Mouse (Mus musculus): ENCODE measurements around the gene Prr13.

Gene Prr13

DNA sequence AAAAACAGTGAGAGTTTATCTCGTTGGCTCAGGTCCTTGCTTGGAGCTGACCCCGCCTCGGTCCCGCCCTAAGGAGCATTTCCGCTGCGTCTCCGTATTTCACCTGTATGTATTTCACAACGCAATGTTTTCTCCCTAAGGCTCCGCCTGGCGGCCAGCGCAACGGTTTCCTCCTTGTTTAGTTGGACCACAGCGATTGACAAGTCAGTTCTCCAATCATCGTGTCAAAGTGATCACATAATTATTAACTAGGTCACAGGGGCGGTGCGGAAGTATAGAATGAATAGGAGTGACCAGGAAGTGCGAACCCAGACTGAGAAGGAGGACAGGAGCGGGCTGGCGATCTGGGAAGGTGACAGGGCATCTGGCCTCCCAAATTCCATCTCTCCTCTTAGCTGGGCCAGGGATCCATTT, at the start of gene Prr13:
Gene Prr13 (plus strand): TSS at position 125 of the 414 bp plus-strand sequence.
- peak; percentile 77 for DNase-seq (ENCODE audit: low read depth, low spot score)

DNA sequence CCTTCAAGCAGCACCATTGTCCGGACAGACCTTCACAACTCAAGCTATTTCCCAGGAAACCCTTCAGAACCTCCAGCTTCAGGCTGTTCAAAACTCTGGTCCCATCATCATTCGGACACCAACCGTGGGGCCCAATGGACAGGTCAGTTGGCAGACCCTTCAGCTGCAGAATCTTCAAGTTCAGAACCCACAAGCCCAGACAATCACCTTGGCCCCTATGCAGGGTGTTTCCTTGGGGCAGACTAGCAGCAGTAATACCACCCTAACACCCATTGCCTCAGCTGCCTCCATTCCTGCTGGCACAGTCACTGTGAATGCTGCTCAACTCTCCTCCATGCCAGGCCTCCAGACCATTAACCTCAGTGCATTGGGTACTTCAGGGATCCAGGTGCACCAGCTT, 49.5 kb upstream of the Prr13 start:
- no peak for DNase-seq (ENCODE audit: low read depth, low spot score)

DNA sequence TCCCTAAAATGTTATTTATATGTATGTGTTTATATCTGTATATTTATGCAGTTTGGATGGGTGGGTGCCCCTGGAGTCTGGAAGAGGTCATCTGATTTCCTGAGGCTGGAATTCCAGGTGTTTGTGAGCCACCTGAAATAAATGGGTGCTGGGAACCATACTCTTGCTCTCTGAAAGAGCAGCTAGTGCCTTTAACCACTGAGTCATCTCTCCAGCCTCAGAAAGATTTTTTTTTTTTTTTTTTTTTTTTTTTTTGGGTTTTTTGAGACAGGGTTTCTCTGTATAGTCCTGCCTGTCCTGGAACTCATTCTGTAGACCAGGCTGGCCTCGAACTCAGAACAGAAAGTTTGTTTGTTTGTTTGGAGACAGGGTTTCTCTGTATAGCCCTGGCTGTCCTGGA, 47.8 kb upstream of the Prr13 start:
- DNase-seq (ENCODE audit: low read depth, low spot score), result no peak

DNA sequence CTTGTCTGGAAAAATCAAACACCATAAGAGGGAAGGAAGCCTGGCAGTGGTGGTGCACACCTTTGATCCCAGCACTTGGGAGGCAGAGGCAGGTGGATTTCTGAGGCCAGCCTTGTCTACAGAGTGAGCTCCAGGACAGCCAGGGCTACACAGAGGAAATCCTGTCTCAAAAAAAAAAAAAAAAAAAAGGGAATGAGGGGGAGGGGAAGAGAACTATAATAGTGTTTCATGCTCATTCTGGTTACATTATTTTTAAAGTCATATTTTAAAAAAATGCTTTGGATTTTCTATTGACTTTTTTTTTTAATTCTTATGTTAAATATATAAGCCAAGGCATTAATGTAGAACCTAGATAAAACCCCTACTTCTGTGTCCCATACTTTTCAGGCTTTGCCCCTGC, 45.1 kb upstream of the Prr13 start:
- DNase-seq (ENCODE audit: low read depth, low spot score), result no peak

DNA sequence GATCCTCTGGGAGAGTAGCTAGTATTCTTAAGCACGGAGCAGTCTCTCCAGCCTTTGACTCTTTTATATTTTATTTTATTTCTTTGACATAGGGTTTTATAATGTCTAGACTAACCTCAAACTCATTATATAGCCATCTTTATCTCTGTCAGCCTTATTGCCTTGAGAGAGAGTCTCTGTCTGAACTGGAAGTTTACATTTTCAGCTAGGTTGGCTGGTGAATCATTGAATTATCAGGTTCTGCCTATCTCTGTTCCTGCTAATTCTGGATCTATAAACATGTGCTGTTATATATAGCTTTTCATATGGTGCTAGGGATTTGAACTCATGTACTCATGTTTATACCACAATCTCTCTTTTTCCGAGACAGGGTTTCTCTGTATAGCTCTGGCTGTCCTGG, 41.3 kb upstream of the Prr13 start:
- no peak for DNase-seq (ENCODE audit: low read depth, low spot score)

DNA sequence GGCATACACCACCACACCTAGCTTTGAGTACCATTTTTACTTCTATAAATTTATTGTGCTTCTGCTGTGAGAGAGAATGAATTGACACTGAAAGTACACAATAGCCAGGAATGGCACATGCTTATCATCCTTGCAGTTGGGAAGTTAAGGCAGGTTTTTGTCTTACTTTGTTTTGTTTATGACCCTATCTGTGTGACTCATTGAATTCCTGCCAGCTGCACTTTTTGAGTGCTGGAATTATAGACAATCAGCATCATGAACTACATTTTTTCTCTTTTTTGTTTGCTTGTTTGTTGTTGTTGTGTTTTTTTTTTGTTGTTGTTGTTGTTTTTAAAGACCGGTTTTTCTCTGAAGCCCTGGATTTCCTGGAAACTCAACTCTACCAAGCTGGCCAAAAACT, 37.8 kb upstream of the Prr13 start:
- no peak for DNase-seq (ENCODE audit: low read depth, low spot score)

DNA sequence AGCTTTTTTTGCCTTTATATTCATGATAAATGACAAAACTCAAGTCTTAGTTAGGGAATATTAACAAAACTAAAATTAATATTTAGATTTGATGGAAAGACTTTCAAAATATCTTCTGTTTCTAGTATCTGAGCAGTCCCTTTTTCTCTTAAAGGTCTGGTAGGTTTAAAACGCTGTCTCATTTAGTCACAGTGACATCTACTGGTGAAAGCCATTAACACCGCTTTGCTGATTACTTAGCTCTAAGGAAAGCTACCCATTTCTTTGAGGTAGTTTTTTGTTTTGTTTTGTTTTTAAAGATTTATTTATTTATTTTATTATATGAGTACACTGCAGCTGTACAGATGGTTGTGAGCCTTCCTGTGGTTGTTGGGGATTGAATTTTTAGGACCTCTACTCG, 37.4 kb upstream of the Prr13 start:
- peak; percentile 50 for DNase-seq (ENCODE audit: low read depth, low spot score)

DNA sequence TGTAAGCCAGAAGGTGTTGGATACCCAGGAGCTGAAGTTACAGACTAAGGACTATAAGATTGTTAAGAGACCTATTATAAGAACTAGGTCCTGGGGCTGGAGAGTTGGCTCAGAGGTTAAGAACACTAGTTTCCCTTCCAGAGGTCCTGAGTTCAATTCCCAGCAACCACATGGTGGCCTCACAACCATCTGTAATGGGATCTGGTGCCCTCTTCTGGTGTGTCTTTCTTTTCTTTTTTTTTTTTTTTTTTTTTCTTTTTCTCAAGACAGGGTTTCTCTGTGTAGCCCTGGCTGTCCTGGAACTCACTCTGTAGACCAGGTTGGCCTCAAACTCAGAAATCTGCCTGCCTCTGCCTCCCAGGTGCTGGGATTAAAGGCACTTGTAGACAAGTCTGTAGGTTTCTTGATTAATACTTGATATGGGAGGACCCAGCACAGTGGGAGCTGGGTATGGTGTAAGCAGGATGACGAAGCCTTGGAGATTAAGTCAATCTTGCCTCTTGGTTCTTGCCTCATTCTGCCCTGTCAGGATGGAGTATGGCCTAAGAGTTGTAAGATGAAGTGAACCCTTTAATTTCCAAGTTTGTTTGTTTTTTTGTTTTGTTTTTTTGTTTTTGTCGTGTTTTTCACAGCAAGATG, 35.1 kb upstream of the Prr13 start:
- no peak for DNase-seq (ENCODE audit: low read depth, low spot score)

DNA sequence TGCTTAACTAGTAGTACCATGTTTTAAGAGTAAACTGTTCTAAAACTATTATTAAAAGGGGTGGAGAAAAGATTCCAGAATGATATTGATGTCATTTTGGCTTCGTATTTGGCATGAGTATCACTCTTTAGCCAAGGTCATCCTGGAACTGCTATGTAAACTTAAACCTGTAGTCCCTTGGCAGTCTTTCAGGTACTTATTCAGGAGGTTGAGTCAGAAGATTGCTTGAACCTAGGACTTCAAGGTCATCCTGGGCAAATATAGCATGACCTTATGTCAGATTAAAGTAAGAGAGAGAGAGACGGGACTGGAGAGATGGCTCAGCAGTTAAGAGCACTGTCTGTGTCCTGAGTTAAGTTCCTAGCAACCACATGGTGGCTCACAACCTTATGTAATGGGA, 34.2 kb upstream of the Prr13 start:
- no peak for DNase-seq (ENCODE audit: low read depth, low spot score)

DNA sequence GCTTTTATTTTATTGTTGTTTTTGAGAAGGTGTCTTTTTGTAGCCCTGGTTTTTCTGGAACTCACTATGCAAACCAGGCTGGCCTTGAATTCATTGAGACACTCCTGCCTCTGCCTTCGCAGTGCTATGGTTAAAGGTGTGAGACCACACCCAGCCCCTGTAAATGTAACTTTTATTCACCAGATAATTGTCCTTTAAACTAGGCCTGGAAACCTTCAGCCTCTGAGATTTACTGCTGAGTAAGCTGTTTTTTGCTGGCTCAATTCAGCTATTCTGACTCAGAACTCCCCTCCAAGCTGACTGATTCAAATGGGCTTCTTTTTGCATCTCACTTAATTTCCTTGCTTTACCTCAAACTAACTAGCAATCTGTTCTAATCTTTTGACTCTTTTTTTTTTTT, 31.9 kb upstream of the Prr13 start:
- no peak for DNase-seq (ENCODE audit: low read depth, low spot score)

DNA sequence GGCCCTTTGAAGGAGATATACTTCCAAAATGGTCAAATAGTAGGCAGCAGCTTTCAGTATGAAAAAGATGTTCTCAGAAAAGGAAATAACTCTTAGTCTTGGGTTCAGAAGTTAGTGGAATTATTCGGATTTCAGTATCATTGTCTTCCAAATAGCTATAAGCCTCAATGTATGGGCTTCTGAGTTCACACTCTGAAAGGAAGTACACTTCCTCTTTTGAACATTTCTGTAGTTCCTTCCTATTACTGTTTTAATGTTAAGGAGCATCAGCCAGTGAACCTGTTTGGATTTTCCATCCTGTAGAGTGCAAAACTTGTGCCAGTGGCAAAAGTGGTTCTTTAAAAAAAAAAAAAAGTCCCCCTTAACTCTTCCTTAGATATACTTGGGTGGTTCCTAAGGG, 26.8 kb upstream of the Prr13 start:
- DNase-seq (ENCODE audit: low read depth, low spot score), result no peak

DNA sequence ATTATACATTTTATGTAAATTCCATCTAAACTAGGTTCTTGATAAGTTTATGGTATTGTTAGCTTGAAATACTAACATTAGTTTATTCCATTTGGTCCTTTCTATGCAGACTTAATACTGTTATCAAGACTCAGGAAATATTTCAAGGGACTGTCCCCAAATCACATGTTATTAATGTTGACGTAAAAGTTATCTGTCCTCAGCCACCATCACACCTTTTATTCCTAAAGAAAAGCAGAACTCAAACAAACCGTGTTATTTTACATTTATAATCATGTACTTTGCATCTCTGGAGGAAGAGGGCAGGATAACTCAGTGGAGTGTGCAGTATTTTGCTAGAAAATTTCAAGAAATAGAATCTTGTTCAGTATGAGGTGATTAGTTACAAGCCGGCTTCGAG, 25.7 kb upstream of the Prr13 start:
- no peak for DNase-seq (ENCODE audit: low read depth, low spot score)

DNA sequence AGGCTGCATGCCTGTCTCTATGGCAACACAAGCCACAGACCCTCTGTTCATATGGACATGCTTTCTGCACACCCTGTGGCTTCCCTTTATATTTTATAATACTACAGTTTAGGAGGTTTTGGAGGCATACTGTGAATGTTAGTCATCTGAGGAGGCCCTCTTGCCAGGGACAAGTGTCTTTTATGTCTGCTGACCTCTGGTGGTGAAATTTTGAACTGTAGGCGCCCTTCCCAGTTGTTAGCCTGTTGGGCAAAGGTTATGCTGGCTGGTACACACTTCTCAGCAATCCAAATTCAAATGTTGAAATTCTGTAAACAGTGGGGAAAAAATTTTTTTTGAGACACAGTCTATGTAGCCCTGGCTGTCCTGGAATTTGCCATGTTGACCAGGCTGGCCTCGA, 16.3 kb upstream of the Prr13 start:
- peak; percentile 67 for DNase-seq (ENCODE audit: low read depth, low spot score)

DNA sequence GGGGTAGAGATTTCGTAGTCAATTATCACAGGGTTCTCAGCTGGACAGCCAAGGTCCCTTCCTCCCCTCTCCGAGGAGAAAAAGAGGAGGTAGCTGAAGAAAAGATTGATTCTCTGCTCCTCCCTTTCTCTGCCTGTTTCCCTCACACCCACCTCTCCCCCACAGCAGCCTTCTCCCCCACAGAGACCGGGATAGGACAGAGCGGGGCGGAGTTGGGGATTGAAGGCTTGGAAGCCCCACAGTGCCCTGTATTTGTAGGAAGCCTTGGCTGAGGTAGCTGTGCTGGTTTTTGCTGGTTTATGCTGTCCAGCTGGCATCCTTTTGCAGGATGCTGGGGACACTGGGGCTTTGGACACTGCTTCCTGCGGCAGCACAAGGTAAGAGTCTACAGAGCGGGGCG, 13.7 kb upstream of the Prr13 start, which contains the start of gene Amhr2:
Gene Amhr2 (plus strand): TSS at position 222 of the 400 bp plus-strand sequence.
- no peak for DNase-seq (ENCODE audit: low read depth, low spot score)

DNA sequence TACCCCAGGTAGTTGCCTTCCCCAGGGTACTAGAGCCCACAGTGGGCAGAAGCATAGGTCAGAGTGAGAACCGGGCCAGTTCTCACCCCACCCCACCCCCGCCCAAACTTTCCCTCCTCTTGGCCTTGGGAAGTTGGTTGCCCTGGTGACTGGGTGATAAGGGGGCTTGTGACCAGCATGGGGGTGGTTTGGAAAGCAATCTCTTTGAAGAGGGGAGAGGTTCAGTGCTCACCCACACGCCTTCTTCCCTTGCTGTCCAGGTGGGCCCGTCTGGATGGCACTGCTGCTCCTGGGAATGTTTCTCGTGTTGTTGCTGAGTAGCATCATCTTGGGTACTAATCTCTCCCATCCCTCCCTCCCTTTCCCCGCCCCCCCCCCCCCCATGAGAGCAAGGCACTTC, 12.4 kb upstream of the Prr13 start:
- DNase-seq (ENCODE audit: low read depth, low spot score), result no peak

DNA sequence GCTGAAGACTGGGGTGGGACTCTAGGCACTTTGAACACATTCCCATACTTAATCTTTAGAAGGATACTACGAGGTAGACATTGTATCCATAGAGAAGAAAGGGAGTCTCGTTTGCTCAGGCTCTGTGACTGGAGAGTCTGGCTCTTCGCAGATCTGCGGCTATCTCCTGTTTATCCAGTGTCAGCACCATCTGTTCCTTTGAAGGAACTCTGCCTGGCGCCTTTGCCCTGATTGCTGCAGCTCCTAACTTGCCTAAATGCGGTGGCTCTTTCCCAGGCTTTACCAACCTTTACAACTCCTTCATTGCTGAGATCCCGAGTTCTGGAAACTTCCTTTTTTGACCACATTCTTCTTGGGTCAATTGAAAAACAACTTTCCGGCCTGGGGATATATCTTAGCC, 9.5 kb upstream of the Prr13 start:
- DNase-seq (ENCODE audit: low read depth, low spot score), result no peak

DNA sequence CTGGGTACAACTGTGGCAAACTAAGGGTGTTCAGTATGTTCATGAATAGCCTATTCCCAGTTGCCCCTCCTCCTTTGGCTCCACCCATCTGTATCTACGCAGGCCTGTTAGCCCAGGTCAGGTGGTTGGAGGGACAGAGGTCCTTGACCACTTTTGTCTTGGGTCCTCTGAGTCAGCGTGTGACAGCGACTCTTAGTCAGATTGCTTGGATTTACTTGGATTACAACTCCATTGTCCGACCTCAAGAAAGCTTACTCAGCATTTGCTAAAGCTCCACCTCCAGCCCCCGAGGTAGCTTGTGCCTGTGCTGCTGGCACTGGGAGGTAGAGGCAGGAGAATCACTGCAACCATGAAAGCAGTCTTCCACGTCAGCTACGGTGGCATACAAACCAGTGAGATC, 7.9 kb upstream of the Prr13 start:
- DNase-seq (ENCODE audit: low read depth, low spot score), result no peak

DNA sequence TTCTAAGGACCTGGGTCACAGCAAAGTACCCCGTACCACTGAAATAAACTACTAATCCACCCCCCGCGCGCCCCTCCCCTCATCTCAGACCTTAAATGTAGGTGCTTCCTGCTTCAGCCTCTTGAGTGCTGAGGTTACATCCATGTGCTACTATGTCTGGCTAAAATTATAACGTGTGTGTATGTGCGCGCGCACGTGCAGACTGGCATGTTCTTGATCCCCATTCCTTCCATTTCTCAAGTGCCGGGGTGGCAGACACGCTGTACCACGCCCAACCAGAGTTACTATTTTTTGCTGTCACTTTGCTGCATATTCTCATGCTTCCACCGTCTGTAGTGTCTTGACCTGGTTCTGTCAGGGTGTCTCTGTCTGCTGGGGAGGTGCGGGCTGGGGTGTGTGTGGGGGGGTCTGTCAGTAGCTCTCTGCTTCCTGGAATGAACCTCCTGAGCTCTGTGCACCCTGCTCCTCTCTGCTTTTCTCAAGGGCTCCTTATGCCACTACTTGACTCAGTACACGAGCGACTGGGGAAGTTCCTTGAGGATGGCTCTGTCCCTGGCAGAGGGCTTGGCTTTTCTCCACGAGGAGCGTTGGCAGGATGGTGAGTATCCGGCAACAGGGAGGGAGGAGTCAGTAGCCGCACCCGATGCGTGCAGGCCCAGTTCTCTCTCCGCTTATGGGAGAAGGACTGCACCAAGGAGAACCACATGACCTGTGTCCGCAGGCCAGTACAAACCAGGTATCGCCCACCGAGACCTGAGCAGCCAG, 7.0 kb upstream of the Prr13 start:
- no peak for DNase-seq (ENCODE audit: low read depth, low spot score)

DNA sequence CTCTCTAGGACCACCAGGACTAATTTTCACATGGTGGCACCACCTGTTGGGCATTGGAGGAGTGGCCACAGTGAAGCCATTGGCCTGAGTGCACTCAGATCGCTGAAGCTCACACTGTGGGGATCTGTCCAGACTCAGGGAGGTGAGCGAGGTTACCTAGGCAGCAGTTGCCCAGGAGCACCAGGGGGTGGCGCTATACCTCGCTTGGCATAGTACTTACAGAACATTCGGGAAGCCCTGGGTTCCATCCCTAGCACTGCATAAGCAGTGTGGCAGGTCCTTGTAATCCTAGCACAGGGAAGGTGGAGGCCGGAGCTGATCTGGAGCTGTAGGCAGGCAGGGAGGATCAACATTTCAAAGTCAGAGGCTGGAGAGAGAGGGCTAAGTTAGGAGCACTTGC, 2.8 kb upstream of the Prr13 start:
- no peak for DNase-seq (ENCODE audit: low read depth, low spot score)

DNA sequence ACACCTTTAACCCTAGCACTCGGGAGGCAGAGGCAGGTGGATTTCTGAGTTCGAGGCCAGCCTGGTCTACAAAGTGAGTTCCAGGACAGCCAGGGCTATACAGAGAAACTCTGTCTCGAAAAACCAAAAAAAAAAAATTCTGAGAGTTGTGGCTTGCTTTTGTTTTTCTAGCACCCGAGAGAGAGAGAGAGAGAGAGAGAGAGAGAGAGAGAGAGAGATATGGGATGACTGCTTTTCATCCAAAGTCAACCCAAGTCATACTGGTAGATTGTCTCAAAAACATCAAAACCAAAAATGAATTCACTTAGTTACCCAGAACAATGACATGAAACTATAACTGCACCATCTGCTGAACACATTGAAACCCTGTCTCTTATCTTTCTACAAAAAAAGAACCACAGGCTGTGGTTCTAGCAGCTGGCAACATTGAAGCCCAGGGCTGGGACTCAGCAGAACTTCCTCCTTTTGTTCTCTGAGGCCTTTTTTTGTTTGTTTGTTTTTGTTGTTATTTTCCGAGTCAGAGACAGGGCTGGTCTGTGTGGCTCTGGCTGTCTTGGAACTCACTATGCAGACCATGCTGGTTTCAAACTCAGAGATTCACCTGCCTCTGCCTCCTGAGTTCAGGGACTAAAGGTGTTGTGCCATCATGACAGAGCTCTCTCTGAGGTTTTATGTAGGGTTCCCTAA, 635 bp upstream of the Prr13 start:
- no peak for DNase-seq (ENCODE audit: low read depth, low spot score)

DNA sequence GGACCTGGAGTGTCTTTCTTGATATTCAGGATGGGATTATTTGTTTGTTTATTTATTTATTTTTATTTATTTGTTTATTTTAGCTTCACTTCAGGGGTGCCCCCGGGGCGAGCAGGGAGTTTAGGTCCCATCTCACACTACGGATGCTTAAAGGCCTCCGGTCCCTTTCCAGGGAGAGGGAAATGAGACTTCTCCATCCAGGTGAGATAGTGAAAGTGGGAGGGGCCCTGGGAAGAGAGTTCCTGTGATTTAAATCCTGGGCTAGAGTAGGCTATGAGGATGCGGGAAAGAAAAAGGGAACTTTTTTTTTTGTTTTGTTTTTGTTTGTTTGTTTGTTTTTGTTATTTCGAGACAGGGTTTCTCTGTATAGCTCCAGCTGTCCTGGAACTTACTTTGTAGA, 553 bp downstream of the Prr13 start:
- DNase-seq (ENCODE audit: low read depth, low spot score), result no peak

DNA sequence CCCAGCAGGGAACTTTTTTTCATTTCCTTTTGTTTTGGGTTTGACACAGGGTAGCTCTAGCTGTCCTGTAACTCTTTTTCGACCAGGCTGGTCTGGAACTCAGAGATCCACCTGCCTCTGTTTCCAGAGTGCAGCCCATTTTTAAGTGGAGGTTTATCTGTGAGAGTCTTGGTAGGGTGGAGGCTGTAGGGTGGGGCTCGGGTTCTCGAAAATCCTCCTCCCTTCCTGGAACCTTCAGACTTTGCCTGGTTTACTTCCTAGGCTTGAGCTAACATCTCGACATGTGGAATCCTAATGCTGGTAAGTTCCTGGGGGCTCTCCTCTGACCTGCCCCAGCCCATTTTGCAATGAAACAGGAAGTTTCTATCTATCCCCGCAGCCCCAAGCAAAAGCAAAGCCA, 1.0 kb downstream of the Prr13 start:
- DNase-seq (ENCODE audit: low read depth, low spot score), result peak; percentile 82

DNA sequence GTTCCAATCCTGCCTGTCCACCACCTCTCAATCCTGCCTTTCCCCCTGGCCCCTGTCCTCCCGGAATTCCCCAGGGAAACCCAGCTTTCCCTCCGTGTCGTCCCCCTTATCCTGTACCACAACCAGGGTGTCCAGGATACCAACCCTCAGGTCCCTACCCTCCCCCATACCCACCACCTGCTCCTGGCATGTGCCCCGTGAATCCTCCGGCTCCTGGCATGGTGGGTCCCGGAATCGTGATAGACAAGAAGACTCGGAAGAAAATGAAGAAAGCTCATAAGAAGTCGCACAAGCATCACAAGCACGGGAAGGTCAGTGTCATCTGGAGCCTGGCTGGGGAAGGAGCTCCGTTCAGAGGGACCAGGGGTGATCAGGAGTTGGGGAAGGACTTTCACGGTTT, 1.6 kb downstream of the Prr13 start:
- no peak for DNase-seq (ENCODE audit: low read depth, low spot score)
